Mouse (Mus musculus): ENCODE results near the gene Tdp1. TPM values are rescaled to one million over a fixed set of nuclear protein-coding genes. Genes with fewer than 3 reads are reported as not detected.
"Not testable (repeated sequence)": the region's sequence is repeated elsewhere in the genome, so short reads cannot be mapped to it uniquely, and the experiment has no call there.

Tdp1 gene
- polyA plus RNA-seq, 1 experiment from 2014 or later, result 51.3 TPM

GRCm38 (mm10) chr12:99966116-99966770, 81.9 kb downstream of the Tdp1 start:
- no peak overlapping the region; the same call in 1 of the 2 replicates for H3K27ac ChIP-seq
- no peaks in the 10 kb centered on the region for H3K9me3 ChIP-seq
- whole genome bisulfite sequencing, result 4% methylated on average over 25 of the region's 25 CpGs
- H3K4me1 ChIP-seq, result peaks cover 31% of the 10 kb centered on the region
- H3K36me3 ChIP-seq, result no peaks in the 10 kb centered on the region
- peak overlapping the region; percentile 65 for H3K4me3 ChIP-seq
- DNase-seq (ENCODE audit: low spot score), result no peak
- H3K27me3 ChIP-seq (ENCODE audit: insufficient read depth, poor library complexity, severe bottlenecking), result peaks cover 85% of the 10 kb centered on the region

- no peak overlapping the region for H3K4me3 ChIP-seq
- H3K27ac ChIP-seq, result no peak overlapping the region
- H3K27me3 ChIP-seq (ENCODE audit: insufficient read depth, poor library complexity, severe bottlenecking), result peaks cover 82% of the 10 kb centered on the region
- DNase-seq (ENCODE audit: low spot score), result peak; percentile 71
- 13% methylated on average over 12 of the region's 12 CpGs for WGBS
- H3K36me3 ChIP-seq, result no peaks in the 10 kb centered on the region
- no peaks in the 10 kb centered on the region for H3K9me3 ChIP-seq
- H3K4me1 ChIP-seq, result peaks cover 31% of the 10 kb centered on the region
Observed at GRCm38 (mm10) chr12:99966881-99967363, 82.6 kb downstream of the Tdp1 start.

DNA sequence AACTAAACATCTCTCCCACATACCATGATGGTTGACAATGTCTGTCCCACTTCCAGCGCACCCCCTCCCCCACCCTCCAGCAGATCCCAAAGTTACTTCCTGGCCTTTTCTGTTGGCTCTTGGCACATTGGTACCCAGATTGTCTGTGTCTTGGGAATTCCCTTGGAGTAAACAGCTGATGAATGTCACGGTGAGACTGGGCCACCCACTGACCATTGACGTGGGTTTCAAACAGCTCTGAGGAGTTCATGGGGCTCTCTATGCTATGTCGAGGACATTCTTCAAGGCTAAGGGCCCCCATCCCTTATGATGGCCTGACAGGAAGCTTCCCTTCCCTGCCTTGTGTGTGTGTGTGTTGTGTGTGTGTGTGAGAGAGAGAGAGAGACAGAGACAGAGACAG, 85.6 kb downstream of the Tdp1 start:
- H3K4me3 ChIP-seq, result no peak overlapping the region
- H3K4me1 ChIP-seq, result peaks cover 24% of the 10 kb centered on the region
- DNase-seq (ENCODE audit: low spot score), result peak; percentile 64
- no peaks in the 10 kb centered on the region for H3K36me3 ChIP-seq
- H3K27me3 ChIP-seq (ENCODE audit: insufficient read depth, poor library complexity, severe bottlenecking), result peaks cover 61% of the 10 kb centered on the region
- no peak overlapping the region for H3K27ac ChIP-seq
- 74% methylated on average over 4 of the region's 4 CpGs for WGBS
- H3K9me3 ChIP-seq, result no peaks in the 10 kb centered on the region

- peak; percentile 56 for DNase-seq (ENCODE audit: low spot score)
- H3K27me3 ChIP-seq (ENCODE audit: insufficient read depth, poor library complexity, severe bottlenecking), result peaks cover 46% of the 10 kb centered on the region
- not testable (repeated sequence) for H3K4me1 ChIP-seq, H3K9me3 ChIP-seq, H3K36me3 ChIP-seq, H3K27ac ChIP-seq, H3K4me3 ChIP-seq
- 64% methylated on average over 7 of the region's 7 CpGs for WGBS
Observed at GRCm38 (mm10) chr12:99971205-99971894, 87.0 kb downstream of the Tdp1 start.

GRCm38 (mm10) chr12:99972825-99973224, 88.5 kb downstream of the Tdp1 start:
- Histone ChIP-seq H3K4me3 (no peak overlapping the region), H3K27me3 (ENCODE audit: insufficient read depth, poor library complexity, severe bottlenecking) (peaks cover 32% of the 10 kb centered on the region), H3K36me3 (no peaks in the 10 kb centered on the region), H3K27ac (no peak overlapping the region), H3K9me3 (no peaks in the 10 kb centered on the region), H3K4me1 (no peaks in the 10 kb centered on the region)
- 49% methylated on average over 7 of the region's 7 CpGs for WGBS
- DNase-seq (ENCODE audit: low spot score), result peak; percentile 27

- H3K9me3 ChIP-seq, result no peaks in the 10 kb centered on the region
- H3K27ac ChIP-seq, result no peak overlapping the region
- no peaks in the 10 kb centered on the region for H3K36me3 ChIP-seq
- no peaks in the 10 kb centered on the region for H3K4me1 ChIP-seq
- peaks cover 23% of the 10 kb centered on the region for H3K27me3 ChIP-seq (ENCODE audit: insufficient read depth, poor library complexity, severe bottlenecking)
- no peak overlapping the region for H3K4me3 ChIP-seq
- DNase-seq (ENCODE audit: low spot score), result no peak
- 86% methylated on average over 1 of the region's 1 CpGs for WGBS
Observed at GRCm38 (mm10) chr12:99973659-99974058, 89.3 kb downstream of the Tdp1 start.

DNA sequence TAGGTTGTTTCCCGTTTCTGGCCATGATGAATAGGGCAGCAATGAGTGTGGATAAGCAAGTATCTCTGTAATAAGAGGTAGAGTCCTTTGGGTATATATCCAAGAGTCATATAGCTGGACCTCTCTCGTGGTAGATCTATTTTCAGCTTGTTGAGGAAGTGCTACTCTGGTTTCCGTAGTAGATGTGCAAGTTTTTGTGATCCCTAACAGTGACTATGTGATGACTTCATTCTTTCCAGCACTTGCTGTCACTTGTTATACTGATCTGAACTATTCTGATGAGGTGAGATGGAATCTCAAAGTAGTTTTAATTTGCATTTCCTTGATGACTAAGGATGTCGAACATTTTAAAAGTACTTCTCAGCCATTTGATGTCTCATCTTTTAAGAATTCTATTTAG, 95.2 kb downstream of the Tdp1 start:
- Histone ChIP-seq H3K36me3 (no peaks in the 10 kb centered on the region), H3K9me3 (no peaks in the 10 kb centered on the region), H3K27ac (no peak overlapping the region), H3K4me3 (no peak overlapping the region), H3K4me1 (no peaks in the 10 kb centered on the region), H3K27me3 (ENCODE audit: insufficient read depth, poor library complexity, severe bottlenecking) (no peaks in the 10 kb centered on the region)
- 61% methylated on average over 4 of the region's 4 CpGs for whole genome bisulfite sequencing
- DNase-seq (ENCODE audit: low spot score), result no peak

GRCm38 (mm10) chr12:99986797-99987196, 102.5 kb downstream of the Tdp1 start:
- Histone ChIP-seq H3K27ac (no peak overlapping the region), H3K27me3 (ENCODE audit: insufficient read depth, poor library complexity, severe bottlenecking) (no peaks in the 10 kb centered on the region), H3K9me3 (0 out of 2 replicates have a peak, but pooled peaks cover 3% of the 10 kb centered on the region), H3K4me3 (no peak overlapping the region), H3K4me1 (no peaks in the 10 kb centered on the region), H3K36me3 (no peaks in the 10 kb centered on the region)
- DNase-seq (ENCODE audit: low spot score), result peak; percentile 20
- 90% methylated on average over 5 of the region's 5 CpGs for WGBS

GRCm38 (mm10) chr12:99988144-99988543, 103.8 kb downstream of the Tdp1 start:
- H3K4me1 ChIP-seq, result no peaks in the 10 kb centered on the region
- H3K36me3 ChIP-seq, result no peaks in the 10 kb centered on the region
- no peak overlapping the region for H3K27ac ChIP-seq
- peak; percentile 22 for DNase-seq (ENCODE audit: low spot score)
- WGBS, result 86% methylated on average over 2 of the region's 2 CpGs
- H3K4me3 ChIP-seq, result no peak overlapping the region
- H3K9me3 ChIP-seq, result 0 out of 2 replicates have a peak, but pooled peaks cover 3% of the 10 kb centered on the region
- H3K27me3 ChIP-seq (ENCODE audit: insufficient read depth, poor library complexity, severe bottlenecking), result no peaks in the 10 kb centered on the region

DNA sequence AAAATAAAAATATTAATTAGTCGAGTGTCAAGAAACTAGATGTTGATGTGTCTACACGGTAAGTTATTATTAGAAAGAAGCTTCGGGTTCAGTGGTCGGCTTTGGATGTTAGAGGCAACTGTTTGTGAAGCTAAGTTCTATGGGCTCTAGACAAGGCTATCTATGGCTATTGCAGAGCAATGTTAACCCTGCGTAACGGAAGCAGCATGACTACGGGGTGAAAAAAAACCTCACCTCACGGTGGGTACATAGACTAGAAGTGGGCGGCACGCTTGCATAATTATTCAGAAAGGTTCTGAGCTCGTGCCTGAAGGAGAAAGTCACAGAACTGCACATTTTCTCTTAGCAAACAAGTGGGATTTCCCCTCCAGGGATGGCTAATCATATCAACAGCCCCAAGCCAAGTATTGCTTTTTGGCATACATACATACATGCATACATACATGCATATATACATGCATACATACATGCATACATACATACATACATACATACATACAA, 108.1 kb downstream of the Tdp1 start:
- H3K27me3 ChIP-seq (ENCODE audit: insufficient read depth, poor library complexity, severe bottlenecking), result no peaks in the 10 kb centered on the region
- no peak overlapping the region for H3K4me3 ChIP-seq
- no peaks in the 10 kb centered on the region for H3K4me1 ChIP-seq
- no peaks in the 10 kb centered on the region for H3K36me3 ChIP-seq
- peak; percentile 27 for DNase-seq (ENCODE audit: low spot score)
- no peak overlapping the region for H3K27ac ChIP-seq
- H3K9me3 ChIP-seq, result 0 out of 2 replicates have a peak, but pooled peaks cover 3% of the 10 kb centered on the region
- WGBS, result 83% methylated on average over 11 of the region's 11 CpGs

- Histone ChIP-seq H3K27me3 (ENCODE audit: insufficient read depth, poor library complexity, severe bottlenecking) (no peaks in the 10 kb centered on the region), H3K9me3 (0 out of 2 replicates have a peak, but pooled peaks cover 3% of the 10 kb centered on the region), H3K36me3 (no peaks in the 10 kb centered on the region), H3K4me3 (no peak overlapping the region), H3K4me1 (no peaks in the 10 kb centered on the region), H3K27ac (no peak overlapping the region)
- DNase-seq (ENCODE audit: low spot score), result peak; percentile 66
- WGBS, result 81% methylated on average over 10 of the region's 10 CpGs
Observed at GRCm38 (mm10) chr12:99993146-99993890, 109.0 kb downstream of the Tdp1 start.

DNA sequence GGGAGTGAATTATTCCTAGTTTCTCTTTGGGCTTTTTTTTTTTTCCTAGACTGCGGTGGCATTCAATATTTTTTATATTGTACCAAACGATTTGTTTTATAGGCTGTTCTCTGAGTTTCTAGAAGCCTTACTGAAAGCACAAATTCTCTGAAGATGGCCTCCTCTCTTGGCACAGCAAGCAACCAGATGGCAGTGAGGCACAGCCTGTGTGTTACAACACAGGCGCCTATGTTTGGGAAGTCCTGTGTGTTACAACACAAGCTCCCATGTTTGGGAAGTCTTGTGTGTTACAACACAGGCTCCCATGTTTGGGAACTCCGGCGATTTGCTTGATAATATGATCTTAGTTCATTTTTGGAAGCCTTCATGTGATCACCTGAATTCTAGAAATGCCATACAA, 111.6 kb downstream of the Tdp1 start:
- Histone ChIP-seq H3K9me3 (0 out of 2 replicates have a peak, but pooled peaks cover 2% of the 10 kb centered on the region), H3K27me3 (ENCODE audit: insufficient read depth, poor library complexity, severe bottlenecking) (no peaks in the 10 kb centered on the region), H3K36me3 (no peaks in the 10 kb centered on the region), H3K4me3 (no peak overlapping the region), H3K27ac (no peak overlapping the region), H3K4me1 (no peaks in the 10 kb centered on the region)
- peak; percentile 10 for DNase-seq (ENCODE audit: low spot score)
- 86% methylated on average over 5 of the region's 5 CpGs for WGBS

GRCm38 (mm10) chr12:99999726-100000125, 115.4 kb downstream of the Tdp1 start:
- peak; percentile 55 for DNase-seq (ENCODE audit: low spot score)
- whole genome bisulfite sequencing, result 74% methylated on average over 5 of the region's 5 CpGs
- Histone ChIP-seq H3K4me3 (no peak overlapping the region), H3K9me3 (no peaks in the 10 kb centered on the region), H3K27me3 (ENCODE audit: insufficient read depth, poor library complexity, severe bottlenecking) (no peaks in the 10 kb centered on the region), H3K36me3 (no peaks in the 10 kb centered on the region), H3K27ac (no peak overlapping the region), H3K4me1 (no peaks in the 10 kb centered on the region)

All from heart, embryonic 10.5 days (tissue).